Mouse (Mus musculus): Measurements from ENCODE around the gene Prr13. TPM values are rescaled to one million over a fixed set of nuclear protein-coding genes. Genes with fewer than 3 reads are reported as not detected.

Prr13 gene
- total RNA-seq (2021), result 10 to 100 TPM; 11.3 to 14.5 TPM
- long read RNA-seq, experiment 1, transcript Prr13-204 (4 exons, 1,055 nt), result major isoform, 17 of 23 reads
- long read RNA-seq, experiment 1, partial matches to known transcripts, result 0 of 23 reads
- long read RNA-seq, experiment 1, other reads (novel, unspliced or antisense), result 0 of 23 reads
- long read RNA-seq, experiment 2, transcript Prr13-204 (4 exons, 1,055 nt), result major isoform, 9 of 13 reads
- long read RNA-seq, experiment 2, partial matches to known transcripts, result 1 of 13 reads
- long read RNA-seq, experiment 2, other reads (novel, unspliced or antisense), result 1 of 13 reads

DNA sequence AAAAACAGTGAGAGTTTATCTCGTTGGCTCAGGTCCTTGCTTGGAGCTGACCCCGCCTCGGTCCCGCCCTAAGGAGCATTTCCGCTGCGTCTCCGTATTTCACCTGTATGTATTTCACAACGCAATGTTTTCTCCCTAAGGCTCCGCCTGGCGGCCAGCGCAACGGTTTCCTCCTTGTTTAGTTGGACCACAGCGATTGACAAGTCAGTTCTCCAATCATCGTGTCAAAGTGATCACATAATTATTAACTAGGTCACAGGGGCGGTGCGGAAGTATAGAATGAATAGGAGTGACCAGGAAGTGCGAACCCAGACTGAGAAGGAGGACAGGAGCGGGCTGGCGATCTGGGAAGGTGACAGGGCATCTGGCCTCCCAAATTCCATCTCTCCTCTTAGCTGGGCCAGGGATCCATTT is at the start of gene Prr13:
Gene Prr13, plus strand, starts transcription at position 125 of the 414 bp plus-strand sequence.
- DNase-seq, result peak; percentile 71

DNA sequence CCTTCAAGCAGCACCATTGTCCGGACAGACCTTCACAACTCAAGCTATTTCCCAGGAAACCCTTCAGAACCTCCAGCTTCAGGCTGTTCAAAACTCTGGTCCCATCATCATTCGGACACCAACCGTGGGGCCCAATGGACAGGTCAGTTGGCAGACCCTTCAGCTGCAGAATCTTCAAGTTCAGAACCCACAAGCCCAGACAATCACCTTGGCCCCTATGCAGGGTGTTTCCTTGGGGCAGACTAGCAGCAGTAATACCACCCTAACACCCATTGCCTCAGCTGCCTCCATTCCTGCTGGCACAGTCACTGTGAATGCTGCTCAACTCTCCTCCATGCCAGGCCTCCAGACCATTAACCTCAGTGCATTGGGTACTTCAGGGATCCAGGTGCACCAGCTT is 49.5 kb upstream of the Prr13 start:
- DNase-seq, result no peak

- no peak for DNase-seq
Measured at GRCm38 (mm10) chr15:102411077-102411476, 47.8 kb upstream of the Prr13 start.

DNA sequence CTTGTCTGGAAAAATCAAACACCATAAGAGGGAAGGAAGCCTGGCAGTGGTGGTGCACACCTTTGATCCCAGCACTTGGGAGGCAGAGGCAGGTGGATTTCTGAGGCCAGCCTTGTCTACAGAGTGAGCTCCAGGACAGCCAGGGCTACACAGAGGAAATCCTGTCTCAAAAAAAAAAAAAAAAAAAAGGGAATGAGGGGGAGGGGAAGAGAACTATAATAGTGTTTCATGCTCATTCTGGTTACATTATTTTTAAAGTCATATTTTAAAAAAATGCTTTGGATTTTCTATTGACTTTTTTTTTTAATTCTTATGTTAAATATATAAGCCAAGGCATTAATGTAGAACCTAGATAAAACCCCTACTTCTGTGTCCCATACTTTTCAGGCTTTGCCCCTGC is 45.1 kb upstream of the Prr13 start:
- DNase-seq, result no peak

- DNase-seq, result no peak
Measured at GRCm38 (mm10) chr15:102417524-102417923, 41.3 kb upstream of the Prr13 start.

- no peak for DNase-seq
Measured at GRCm38 (mm10) chr15:102420986-102421385, 37.8 kb upstream of the Prr13 start.

DNA sequence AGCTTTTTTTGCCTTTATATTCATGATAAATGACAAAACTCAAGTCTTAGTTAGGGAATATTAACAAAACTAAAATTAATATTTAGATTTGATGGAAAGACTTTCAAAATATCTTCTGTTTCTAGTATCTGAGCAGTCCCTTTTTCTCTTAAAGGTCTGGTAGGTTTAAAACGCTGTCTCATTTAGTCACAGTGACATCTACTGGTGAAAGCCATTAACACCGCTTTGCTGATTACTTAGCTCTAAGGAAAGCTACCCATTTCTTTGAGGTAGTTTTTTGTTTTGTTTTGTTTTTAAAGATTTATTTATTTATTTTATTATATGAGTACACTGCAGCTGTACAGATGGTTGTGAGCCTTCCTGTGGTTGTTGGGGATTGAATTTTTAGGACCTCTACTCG is 37.4 kb upstream of the Prr13 start:
- no peak for DNase-seq

- no peak for DNase-seq
Measured at GRCm38 (mm10) chr15:102423602-102424240, 35.1 kb upstream of the Prr13 start.

GRCm38 (mm10) chr15:102424657-102425056 is 34.2 kb upstream of the Prr13 start:
- DNase-seq, result no peak

DNA sequence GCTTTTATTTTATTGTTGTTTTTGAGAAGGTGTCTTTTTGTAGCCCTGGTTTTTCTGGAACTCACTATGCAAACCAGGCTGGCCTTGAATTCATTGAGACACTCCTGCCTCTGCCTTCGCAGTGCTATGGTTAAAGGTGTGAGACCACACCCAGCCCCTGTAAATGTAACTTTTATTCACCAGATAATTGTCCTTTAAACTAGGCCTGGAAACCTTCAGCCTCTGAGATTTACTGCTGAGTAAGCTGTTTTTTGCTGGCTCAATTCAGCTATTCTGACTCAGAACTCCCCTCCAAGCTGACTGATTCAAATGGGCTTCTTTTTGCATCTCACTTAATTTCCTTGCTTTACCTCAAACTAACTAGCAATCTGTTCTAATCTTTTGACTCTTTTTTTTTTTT is 31.9 kb upstream of the Prr13 start:
- DNase-seq, result no peak

DNA sequence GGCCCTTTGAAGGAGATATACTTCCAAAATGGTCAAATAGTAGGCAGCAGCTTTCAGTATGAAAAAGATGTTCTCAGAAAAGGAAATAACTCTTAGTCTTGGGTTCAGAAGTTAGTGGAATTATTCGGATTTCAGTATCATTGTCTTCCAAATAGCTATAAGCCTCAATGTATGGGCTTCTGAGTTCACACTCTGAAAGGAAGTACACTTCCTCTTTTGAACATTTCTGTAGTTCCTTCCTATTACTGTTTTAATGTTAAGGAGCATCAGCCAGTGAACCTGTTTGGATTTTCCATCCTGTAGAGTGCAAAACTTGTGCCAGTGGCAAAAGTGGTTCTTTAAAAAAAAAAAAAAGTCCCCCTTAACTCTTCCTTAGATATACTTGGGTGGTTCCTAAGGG is 26.8 kb upstream of the Prr13 start:
- no peak for DNase-seq

DNA sequence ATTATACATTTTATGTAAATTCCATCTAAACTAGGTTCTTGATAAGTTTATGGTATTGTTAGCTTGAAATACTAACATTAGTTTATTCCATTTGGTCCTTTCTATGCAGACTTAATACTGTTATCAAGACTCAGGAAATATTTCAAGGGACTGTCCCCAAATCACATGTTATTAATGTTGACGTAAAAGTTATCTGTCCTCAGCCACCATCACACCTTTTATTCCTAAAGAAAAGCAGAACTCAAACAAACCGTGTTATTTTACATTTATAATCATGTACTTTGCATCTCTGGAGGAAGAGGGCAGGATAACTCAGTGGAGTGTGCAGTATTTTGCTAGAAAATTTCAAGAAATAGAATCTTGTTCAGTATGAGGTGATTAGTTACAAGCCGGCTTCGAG is 25.7 kb upstream of the Prr13 start:
- no peak for DNase-seq

GRCm38 (mm10) chr15:102442490-102442889 is 16.3 kb upstream of the Prr13 start:
- DNase-seq, result peak; percentile 84

DNA sequence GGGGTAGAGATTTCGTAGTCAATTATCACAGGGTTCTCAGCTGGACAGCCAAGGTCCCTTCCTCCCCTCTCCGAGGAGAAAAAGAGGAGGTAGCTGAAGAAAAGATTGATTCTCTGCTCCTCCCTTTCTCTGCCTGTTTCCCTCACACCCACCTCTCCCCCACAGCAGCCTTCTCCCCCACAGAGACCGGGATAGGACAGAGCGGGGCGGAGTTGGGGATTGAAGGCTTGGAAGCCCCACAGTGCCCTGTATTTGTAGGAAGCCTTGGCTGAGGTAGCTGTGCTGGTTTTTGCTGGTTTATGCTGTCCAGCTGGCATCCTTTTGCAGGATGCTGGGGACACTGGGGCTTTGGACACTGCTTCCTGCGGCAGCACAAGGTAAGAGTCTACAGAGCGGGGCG is 13.7 kb upstream of the Prr13 start, which contains the start of gene Amhr2:
Gene Amhr2, plus strand, starts transcription at position 222 of the 400 bp plus-strand sequence.
- DNase-seq, result no peak

DNA sequence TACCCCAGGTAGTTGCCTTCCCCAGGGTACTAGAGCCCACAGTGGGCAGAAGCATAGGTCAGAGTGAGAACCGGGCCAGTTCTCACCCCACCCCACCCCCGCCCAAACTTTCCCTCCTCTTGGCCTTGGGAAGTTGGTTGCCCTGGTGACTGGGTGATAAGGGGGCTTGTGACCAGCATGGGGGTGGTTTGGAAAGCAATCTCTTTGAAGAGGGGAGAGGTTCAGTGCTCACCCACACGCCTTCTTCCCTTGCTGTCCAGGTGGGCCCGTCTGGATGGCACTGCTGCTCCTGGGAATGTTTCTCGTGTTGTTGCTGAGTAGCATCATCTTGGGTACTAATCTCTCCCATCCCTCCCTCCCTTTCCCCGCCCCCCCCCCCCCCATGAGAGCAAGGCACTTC is 12.4 kb upstream of the Prr13 start:
- DNase-seq, result no peak

GRCm38 (mm10) chr15:102449366-102449765 is 9.5 kb upstream of the Prr13 start:
- no peak for DNase-seq

DNA sequence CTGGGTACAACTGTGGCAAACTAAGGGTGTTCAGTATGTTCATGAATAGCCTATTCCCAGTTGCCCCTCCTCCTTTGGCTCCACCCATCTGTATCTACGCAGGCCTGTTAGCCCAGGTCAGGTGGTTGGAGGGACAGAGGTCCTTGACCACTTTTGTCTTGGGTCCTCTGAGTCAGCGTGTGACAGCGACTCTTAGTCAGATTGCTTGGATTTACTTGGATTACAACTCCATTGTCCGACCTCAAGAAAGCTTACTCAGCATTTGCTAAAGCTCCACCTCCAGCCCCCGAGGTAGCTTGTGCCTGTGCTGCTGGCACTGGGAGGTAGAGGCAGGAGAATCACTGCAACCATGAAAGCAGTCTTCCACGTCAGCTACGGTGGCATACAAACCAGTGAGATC is 7.9 kb upstream of the Prr13 start:
- no peak for DNase-seq

DNA sequence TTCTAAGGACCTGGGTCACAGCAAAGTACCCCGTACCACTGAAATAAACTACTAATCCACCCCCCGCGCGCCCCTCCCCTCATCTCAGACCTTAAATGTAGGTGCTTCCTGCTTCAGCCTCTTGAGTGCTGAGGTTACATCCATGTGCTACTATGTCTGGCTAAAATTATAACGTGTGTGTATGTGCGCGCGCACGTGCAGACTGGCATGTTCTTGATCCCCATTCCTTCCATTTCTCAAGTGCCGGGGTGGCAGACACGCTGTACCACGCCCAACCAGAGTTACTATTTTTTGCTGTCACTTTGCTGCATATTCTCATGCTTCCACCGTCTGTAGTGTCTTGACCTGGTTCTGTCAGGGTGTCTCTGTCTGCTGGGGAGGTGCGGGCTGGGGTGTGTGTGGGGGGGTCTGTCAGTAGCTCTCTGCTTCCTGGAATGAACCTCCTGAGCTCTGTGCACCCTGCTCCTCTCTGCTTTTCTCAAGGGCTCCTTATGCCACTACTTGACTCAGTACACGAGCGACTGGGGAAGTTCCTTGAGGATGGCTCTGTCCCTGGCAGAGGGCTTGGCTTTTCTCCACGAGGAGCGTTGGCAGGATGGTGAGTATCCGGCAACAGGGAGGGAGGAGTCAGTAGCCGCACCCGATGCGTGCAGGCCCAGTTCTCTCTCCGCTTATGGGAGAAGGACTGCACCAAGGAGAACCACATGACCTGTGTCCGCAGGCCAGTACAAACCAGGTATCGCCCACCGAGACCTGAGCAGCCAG is 7.0 kb upstream of the Prr13 start:
- peak; percentile 27 for DNase-seq

GRCm38 (mm10) chr15:102455993-102456392 is 2.8 kb upstream of the Prr13 start:
- no peak for DNase-seq

DNA sequence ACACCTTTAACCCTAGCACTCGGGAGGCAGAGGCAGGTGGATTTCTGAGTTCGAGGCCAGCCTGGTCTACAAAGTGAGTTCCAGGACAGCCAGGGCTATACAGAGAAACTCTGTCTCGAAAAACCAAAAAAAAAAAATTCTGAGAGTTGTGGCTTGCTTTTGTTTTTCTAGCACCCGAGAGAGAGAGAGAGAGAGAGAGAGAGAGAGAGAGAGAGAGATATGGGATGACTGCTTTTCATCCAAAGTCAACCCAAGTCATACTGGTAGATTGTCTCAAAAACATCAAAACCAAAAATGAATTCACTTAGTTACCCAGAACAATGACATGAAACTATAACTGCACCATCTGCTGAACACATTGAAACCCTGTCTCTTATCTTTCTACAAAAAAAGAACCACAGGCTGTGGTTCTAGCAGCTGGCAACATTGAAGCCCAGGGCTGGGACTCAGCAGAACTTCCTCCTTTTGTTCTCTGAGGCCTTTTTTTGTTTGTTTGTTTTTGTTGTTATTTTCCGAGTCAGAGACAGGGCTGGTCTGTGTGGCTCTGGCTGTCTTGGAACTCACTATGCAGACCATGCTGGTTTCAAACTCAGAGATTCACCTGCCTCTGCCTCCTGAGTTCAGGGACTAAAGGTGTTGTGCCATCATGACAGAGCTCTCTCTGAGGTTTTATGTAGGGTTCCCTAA is 635 bp upstream of the Prr13 start:
- DNase-seq, result no peak

DNA sequence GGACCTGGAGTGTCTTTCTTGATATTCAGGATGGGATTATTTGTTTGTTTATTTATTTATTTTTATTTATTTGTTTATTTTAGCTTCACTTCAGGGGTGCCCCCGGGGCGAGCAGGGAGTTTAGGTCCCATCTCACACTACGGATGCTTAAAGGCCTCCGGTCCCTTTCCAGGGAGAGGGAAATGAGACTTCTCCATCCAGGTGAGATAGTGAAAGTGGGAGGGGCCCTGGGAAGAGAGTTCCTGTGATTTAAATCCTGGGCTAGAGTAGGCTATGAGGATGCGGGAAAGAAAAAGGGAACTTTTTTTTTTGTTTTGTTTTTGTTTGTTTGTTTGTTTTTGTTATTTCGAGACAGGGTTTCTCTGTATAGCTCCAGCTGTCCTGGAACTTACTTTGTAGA is 553 bp downstream of the Prr13 start:
- no peak for DNase-seq

DNA sequence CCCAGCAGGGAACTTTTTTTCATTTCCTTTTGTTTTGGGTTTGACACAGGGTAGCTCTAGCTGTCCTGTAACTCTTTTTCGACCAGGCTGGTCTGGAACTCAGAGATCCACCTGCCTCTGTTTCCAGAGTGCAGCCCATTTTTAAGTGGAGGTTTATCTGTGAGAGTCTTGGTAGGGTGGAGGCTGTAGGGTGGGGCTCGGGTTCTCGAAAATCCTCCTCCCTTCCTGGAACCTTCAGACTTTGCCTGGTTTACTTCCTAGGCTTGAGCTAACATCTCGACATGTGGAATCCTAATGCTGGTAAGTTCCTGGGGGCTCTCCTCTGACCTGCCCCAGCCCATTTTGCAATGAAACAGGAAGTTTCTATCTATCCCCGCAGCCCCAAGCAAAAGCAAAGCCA is 1.0 kb downstream of the Prr13 start:
- DNase-seq, result no peak

DNA sequence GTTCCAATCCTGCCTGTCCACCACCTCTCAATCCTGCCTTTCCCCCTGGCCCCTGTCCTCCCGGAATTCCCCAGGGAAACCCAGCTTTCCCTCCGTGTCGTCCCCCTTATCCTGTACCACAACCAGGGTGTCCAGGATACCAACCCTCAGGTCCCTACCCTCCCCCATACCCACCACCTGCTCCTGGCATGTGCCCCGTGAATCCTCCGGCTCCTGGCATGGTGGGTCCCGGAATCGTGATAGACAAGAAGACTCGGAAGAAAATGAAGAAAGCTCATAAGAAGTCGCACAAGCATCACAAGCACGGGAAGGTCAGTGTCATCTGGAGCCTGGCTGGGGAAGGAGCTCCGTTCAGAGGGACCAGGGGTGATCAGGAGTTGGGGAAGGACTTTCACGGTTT is 1.6 kb downstream of the Prr13 start:
- no peak for DNase-seq

All from gastrocnemius, postnatal 10 days (tissue).